Mouse (Mus musculus): Measurements from ENCODE around the gene Hmgb1.

Hmgb1 gene

GRCm38 (mm10) chr5:149028394-149028793 lies 155.9 kb downstream of the Hmgb1 start:
- in situ Hi-C loops (cut with MboI, MseI) = no loop called here

GRCm38 (mm10) chr5:149027389-149027788 lies 156.9 kb downstream of the Hmgb1 start:
- in situ Hi-C loops (cut with MboI, MseI) = no loop called here

GRCm38 (mm10) chr5:149021120-149021519 lies 163.2 kb downstream of the Hmgb1 start:
- in situ Hi-C loops (cut with MboI, MseI) = no loop called here

- in situ Hi-C loops (cut with MboI, MseI) = no loop called here
Measured at GRCm38 (mm10) chr5:149020681-149021062, 163.6 kb downstream of the Hmgb1 start.

- in situ Hi-C loops (cut with MboI, MseI) = no loop called here
Measured at GRCm38 (mm10) chr5:149020059-149020680, 164.1 kb downstream of the Hmgb1 start.

- in situ Hi-C loops (cut with MboI, MseI) = no loop called here
Measured at GRCm38 (mm10) chr5:149017666-149018415, 166.4 kb downstream of the Hmgb1 start.

GRCm38 (mm10) chr5:149017181-149017580 lies 167.1 kb downstream of the Hmgb1 start:
- in situ Hi-C loops (cut with MboI, MseI) = no loop called here

- in situ Hi-C loops (cut with MboI, MseI) = no loop called here
Measured at GRCm38 (mm10) chr5:149016261-149016660, 168.0 kb downstream of the Hmgb1 start.

GRCm38 (mm10) chr5:149015335-149016201 lies 168.7 kb downstream of the Hmgb1 start:
- in situ Hi-C loops (cut with MboI, MseI) = no loop called here

- in situ Hi-C loops (cut with MboI, MseI) = no loop called here
Measured at GRCm38 (mm10) chr5:149014600-149015268, 169.6 kb downstream of the Hmgb1 start.

GRCm38 (mm10) chr5:149013817-149014508 lies 170.3 kb downstream of the Hmgb1 start:
- in situ Hi-C loops (cut with MboI, MseI) = no loop called here

- in situ Hi-C loops (cut with MboI, MseI) = no loop called here
Measured at GRCm38 (mm10) chr5:149009111-149009510, 175.2 kb downstream of the Hmgb1 start.

- in situ Hi-C loops (cut with MboI, MseI) = no loop called here
Measured at GRCm38 (mm10) chr5:149007295-149007646, 177.0 kb downstream of the Hmgb1 start.

GRCm38 (mm10) chr5:149006362-149007294 lies 177.7 kb downstream of the Hmgb1 start:
- in situ Hi-C loops (cut with MboI, MseI) = no loop called here

GRCm38 (mm10) chr5:149005701-149006361 lies 178.5 kb downstream of the Hmgb1 start:
- in situ Hi-C loops (cut with MboI, MseI) = no loop called here

GRCm38 (mm10) chr5:149005083-149005482 lies 179.2 kb downstream of the Hmgb1 start:
- in situ Hi-C loops (cut with MboI, MseI) = no loop called here

GRCm38 (mm10) chr5:149003137-149003536 lies 181.2 kb downstream of the Hmgb1 start:
- in situ Hi-C loops (cut with MboI, MseI) = no loop called here

GRCm38 (mm10) chr5:149002803-149003115 lies 181.5 kb downstream of the Hmgb1 start:
- in situ Hi-C loops (cut with MboI, MseI) = no loop called here

GRCm38 (mm10) chr5:149002034-149002802 lies 182.1 kb downstream of the Hmgb1 start:
- in situ Hi-C loops (cut with MboI, MseI) = no loop called here
